Comparison of ENCODE assay signal across 8 mouse cellular contexts in genomic region chr19:42045269-42046102, GRCm38 (mm10). TPM values are rescaled to one million over a fixed set of nuclear protein-coding genes. Genes with fewer than 3 reads are reported as not detected.
DNase-seq lines count a peak whose midpoint lies in the region; ATAC-seq and TF ChIP-seq lines count a peak whose summit lies in the region.

TSS of gene Hoga1 (plus strand) at chr19:42045610.

- WGBS in intestine, postnatal 0 days = 20% methylated on average over 23 of the region's 23 CpGs
- 20% methylated on average over 23 of the region's 23 CpGs for WGBS in limb, embryonic 15.5 days
- 30% methylated on average over 23 of the region's 23 CpGs for WGBS in midbrain, embryonic 16.5 days
- WGBS in stomach, postnatal 0 days = 19% methylated on average over 23 of the region's 23 CpGs

- DNase-seq in urinary bladder, postnatal 14 days (ENCODE audit: low spot score) = peak; percentile 85
- DNase-seq in urinary bladder, adult 2 months (ENCODE audit: low spot score) = no peak
- peak; percentile 81 for DNase-seq in embryo, embryonic 9.5 days (ENCODE audit: extremely low spot score)
- DNase-seq in stomach, postnatal 0 days (ENCODE audit: low spot score) = peak; percentile 86

- H3K9me3 ChIP-seq in intestine, postnatal 0 days (ENCODE audit: control insufficient read depth) = no peaks in the 10 kb centered on the region
- H3K9me3 ChIP-seq in limb, embryonic 15.5 days = no peaks in the 10 kb centered on the region
- H3K9me3 ChIP-seq in midbrain, embryonic 16.5 days (replicated peaks; ENCODE audit: control insufficient read depth, low read length, poor library complexity, severe bottlenecking) = no peaks in the 10 kb centered on the region
- H3K9me3 ChIP-seq in stomach, postnatal 0 days (ENCODE audit: control insufficient read depth, low read length) = no peaks in the 10 kb centered on the region

- H3K9ac ChIP-seq in intestine, postnatal 0 days (ENCODE audit: low read depth, low read length) = peak within 1 kb of the TSS; percentile 44; the same call in 1 of the 2 replicates
- no peak within 1 kb of the TSS for H3K9ac ChIP-seq in limb, embryonic 15.5 days
- no peak within 1 kb of the TSS for H3K9ac ChIP-seq in midbrain, embryonic 16.5 days (ENCODE audit: low read depth, low read length)
- H3K9ac ChIP-seq in stomach, postnatal 0 days (ENCODE audit: low read length) = peak within 1 kb of the TSS; percentile 50; the same call in 1 of the 2 replicates

- TF ChIP-seq EP300 in stomach, postnatal 0 days (optimal IDR thresholded peaks at IDR 0.05) = no peak

- H3K27ac ChIP-seq in intestine, postnatal 0 days (ENCODE audit: low read depth, low read length) = no peak within 1 kb of the TSS
- no peak within 1 kb of the TSS for H3K27ac ChIP-seq in limb, embryonic 15.5 days
- H3K27ac ChIP-seq in midbrain, embryonic 16.5 days (ENCODE audit: low read length) = no peak within 1 kb of the TSS
- no peak within 1 kb of the TSS for H3K27ac ChIP-seq in stomach, postnatal 0 days (replicated peaks)

- TF ChIP-seq CTCF in intestine, postnatal 0 days (IDR thresholded peaks at IDR 0.05; ENCODE audit: low read depth) = peak; percentile 96
- TF ChIP-seq CTCF in stomach, postnatal 0 days (IDR thresholded peaks at IDR 0.05; ENCODE audit: low read depth) = peak; percentile 94

- ATAC-seq in granulocyte monocyte progenitor cell, adult 5-6 weeks (replicated peaks; ENCODE audit: poor library complexity, severe bottlenecking) = peak; percentile 96
- peak; percentile 92 for ATAC-seq in intestine, postnatal 0 days
- ATAC-seq in limb, embryonic 15.5 days (ENCODE audit: insufficient number of reproducible peaks, low FRiP score, low TSS enrichment, low read depth) = peak; percentile 78
- ATAC-seq in midbrain, embryonic 16.5 days = peak; percentile 78
- ATAC-seq in stomach, postnatal 0 days (ENCODE audit: low FRiP score, low TSS enrichment) = peak; percentile 96

- 0 out of 2 replicates have a peak, but pooled peaks cover 6% of the 10 kb centered on the region for H3K4me1 ChIP-seq in intestine, postnatal 0 days (replicated peaks; ENCODE audit: control insufficient read depth, insufficient read depth, low read length)
- H3K4me1 ChIP-seq in limb, embryonic 15.5 days = peaks cover 12% of the 10 kb centered on the region
- H3K4me1 ChIP-seq in midbrain, embryonic 16.5 days (ENCODE audit: control insufficient read depth, insufficient read depth, low read length) = no peaks in the 10 kb centered on the region
- H3K4me1 ChIP-seq in stomach, postnatal 0 days (replicated peaks; ENCODE audit: control insufficient read depth, insufficient read depth) = peaks cover 3% of the 10 kb centered on the region; the same call in 1 of the 2 replicates

- H3K4me3 ChIP-seq in intestine, postnatal 0 days (ENCODE audit: low read depth, low read length) = peak within 1 kb of the TSS; percentile 39
- peak within 1 kb of the TSS; percentile 38 for H3K4me3 ChIP-seq in limb, embryonic 15.5 days
- peak within 1 kb of the TSS; percentile 13 for H3K4me3 ChIP-seq in midbrain, embryonic 16.5 days (ENCODE audit: low read depth, low read length)
- H3K4me3 ChIP-seq in stomach, postnatal 0 days (ENCODE audit: low read depth, low read length) = peak within 1 kb of the TSS; percentile 39

- no peaks in the 10 kb centered on the region for H3K27me3 ChIP-seq in intestine, postnatal 0 days (replicated peaks; ENCODE audit: control insufficient read depth, insufficient read depth, low read length)
- 0 out of 2 replicates have a peak, but pooled peaks cover under 1% of the 10 kb centered on the region for H3K27me3 ChIP-seq in limb, embryonic 15.5 days
- no peaks in the 10 kb centered on the region for H3K27me3 ChIP-seq in midbrain, embryonic 16.5 days (ENCODE audit: control insufficient read depth, insufficient read depth, low read depth, low read length)
- no peaks in the 10 kb centered on the region for H3K27me3 ChIP-seq in stomach, postnatal 0 days (ENCODE audit: control insufficient read depth, insufficient read depth, low read length)

- no peaks in the 10 kb centered on the region for H3K36me3 ChIP-seq in intestine, postnatal 0 days (ENCODE audit: control insufficient read depth, insufficient read depth)
- no peaks in the 10 kb centered on the region for H3K36me3 ChIP-seq in limb, embryonic 15.5 days
- H3K36me3 ChIP-seq in midbrain, embryonic 16.5 days (ENCODE audit: control insufficient read depth, insufficient read depth, low read length) = no peaks in the 10 kb centered on the region
- H3K36me3 ChIP-seq in stomach, postnatal 0 days (ENCODE audit: control insufficient read depth, insufficient read depth, low read length) = no peaks in the 10 kb centered on the region

- H3K4me2 ChIP-seq in intestine, postnatal 0 days (replicated peaks; ENCODE audit: low read depth) = peak within 1 kb of the TSS; percentile 67
- peak within 1 kb of the TSS; percentile 52 for H3K4me2 ChIP-seq in limb, embryonic 15.5 days
- peak within 1 kb of the TSS; percentile 42 for H3K4me2 ChIP-seq in midbrain, embryonic 16.5 days (ENCODE audit: low read length)
- H3K4me2 ChIP-seq in stomach, postnatal 0 days (replicated peaks; ENCODE audit: low read depth) = peak within 1 kb of the TSS; percentile 62

RNA-seq across cellular contexts. Expression of gene Hoga1, which starts in this region (rescaled TPM):
- polyA plus RNA-seq in urinary bladder, adult 2 months (2012; rRNA removed) = 2.4 and 2.7 TPM in 2 replicates
- total RNA-seq in granulocyte monocyte progenitor cell, adult 5-6 weeks (2014; fragmentation: Nextera tagmentation) = not detected in 2 replicates
- not detected in 2 replicates for total RNA-seq in granulocyte monocyte progenitor cell, adult 5-6 weeks (2017)
- 16.2 and 17.6 TPM in 2 replicates for polyA plus RNA-seq in intestine, postnatal 0 days (2015; fragmentation: Nextera tagmentation; extraction: Ambion mirVana)
- 1.0 and 1.8 TPM in 2 replicates for polyA plus RNA-seq in limb, embryonic 15.5 days (2015; fragmentation: Nextera tagmentation; extraction: Ambion mirVana)
- polyA plus RNA-seq in midbrain, embryonic 16.5 days (2015; fragmentation: Nextera tagmentation; extraction: Ambion mirVana) = 1.6 and 1.7 TPM in 2 replicates
- polyA plus RNA-seq in stomach, postnatal 0 days (2015; fragmentation: Nextera tagmentation; extraction: Ambion mirVana) = 1.6 and 1.8 TPM in 2 replicates

Comparison
In these comparisons a context has a peak if more than half of its experiments do, and no peak if none do; other contexts are left out.
1. Peak in ATAC-seq in granulocyte monocyte progenitor cell, adult 5-6 weeks; RNA of the gene not detected or under 1 TPM.
2. H3K9ac ChIP-seq: peak in intestine, postnatal 0 days (single experiment) and stomach, postnatal 0 days (single experiment); none in limb, embryonic 15.5 days (single experiment) and midbrain, embryonic 16.5 days (single experiment).
3. Peak in every context shown above with its lines, with median percentiles within 50 percentile points of each other: ATAC-seq, H3K4me2 ChIP-seq and H3K4me3 ChIP-seq.